Mouse (Mus musculus): Measurements from ENCODE around the gene H1f0. TPM values are rescaled to one million over a fixed set of nuclear protein-coding genes. Genes with fewer than 3 reads are reported as not detected.

The H1f0 gene
- total RNA-seq (2021) = 10 to 100 TPM; 73.5 to 88.2 TPM
- long read RNA-seq, experiment 1, transcript H1f0-201 (1 exons, 2,055 nt) = major isoform, 62 of 62 reads
- long read RNA-seq, experiment 1, partial matches to known transcripts = 0 of 62 reads
- long read RNA-seq, experiment 1, other reads (novel, unspliced or antisense) = 0 of 62 reads
- long read RNA-seq, experiment 2, transcript H1f0-201 (1 exons, 2,055 nt) = major isoform, 45 of 45 reads
- long read RNA-seq, experiment 2, partial matches to known transcripts = 0 of 45 reads
- long read RNA-seq, experiment 2, other reads (novel, unspliced or antisense) = 0 of 45 reads

- intact Hi-C loops (cut with DNase I) = no loop called here
- peak; percentile 94 for DNase-seq (ENCODE audit: low spot score in 2 of 2)
Observed at GRCm38 (mm10) chr15:79028237-79028738, at the start of gene H1f0. Gene H1f0 (plus strand): TSS chr15:79028450.

GRCm38 (mm10) chr15:78978875-78979274, 49.4 kb upstream of the H1f0 start:
- peak in 1 of 2 experiments; percentile 30 for DNase-seq (ENCODE audit: low spot score in 2 of 2)
- intact Hi-C loops (cut with DNase I) = no loop called here

- intact Hi-C loops (cut with DNase I) = no loop called here
- DNase-seq (ENCODE audit: low spot score in 2 of 2) = no peak
Observed at GRCm38 (mm10) chr15:78980084-78980483, 48.2 kb upstream of the H1f0 start.

GRCm38 (mm10) chr15:78982658-78983435, 45.4 kb upstream of the H1f0 start:
- peak; percentile 41 to 57 for DNase-seq (ENCODE audit: low spot score in 2 of 2)
- intact Hi-C loops (cut with DNase I) = no loop called here

GRCm38 (mm10) chr15:78983436-78984285, 44.6 kb upstream of the H1f0 start:
- intact Hi-C loops (cut with DNase I) = no loop called here
- DNase-seq (ENCODE audit: low spot score in 2 of 2) = no peak

GRCm38 (mm10) chr15:78984286-78984778, 43.9 kb upstream of the H1f0 start:
- intact Hi-C loops (cut with DNase I) = no loop called here
- no peak for DNase-seq (ENCODE audit: low spot score in 2 of 2)

GRCm38 (mm10) chr15:78986536-78987220, 41.6 kb upstream of the H1f0 start:
- DNase-seq (ENCODE audit: low spot score in 2 of 2) = no peak
- intact Hi-C loops (cut with DNase I) = no loop called here

- intact Hi-C loops (cut with DNase I) = no loop called here
- DNase-seq (ENCODE audit: low spot score in 2 of 2) = peak; percentile 84 to 92
Observed at GRCm38 (mm10) chr15:78988499-78988971, 39.7 kb upstream of the H1f0 start.

GRCm38 (mm10) chr15:78989152-78990092, 38.8 kb upstream of the H1f0 start:
- DNase-seq (ENCODE audit: low spot score in 2 of 2) = no peak
- intact Hi-C loops (cut with DNase I) = no loop called here

GRCm38 (mm10) chr15:78990093-78990463, 38.2 kb upstream of the H1f0 start:
- intact Hi-C loops (cut with DNase I) = no loop called here
- DNase-seq (ENCODE audit: low spot score in 2 of 2) = no peak

GRCm38 (mm10) chr15:78990970-78991525, 37.2 kb upstream of the H1f0 start:
- intact Hi-C loops (cut with DNase I) = no loop called here
- no peak for DNase-seq (ENCODE audit: low spot score in 2 of 2)

GRCm38 (mm10) chr15:78992235-78992634, 36.0 kb upstream of the H1f0 start:
- DNase-seq (ENCODE audit: low spot score in 2 of 2) = no peak
- intact Hi-C loops (cut with DNase I) = no loop called here

- intact Hi-C loops (cut with DNase I) = no loop called here
- DNase-seq (ENCODE audit: low spot score in 2 of 2) = no peak
Observed at GRCm38 (mm10) chr15:78992925-78993324, 35.3 kb upstream of the H1f0 start.

GRCm38 (mm10) chr15:78995916-78996315, 32.3 kb upstream of the H1f0 start:
- intact Hi-C loops (cut with DNase I) = no loop called here
- DNase-seq (ENCODE audit: low spot score in 2 of 2) = no peak

- no peak for DNase-seq (ENCODE audit: low spot score in 2 of 2)
- intact Hi-C loops (cut with DNase I) = no loop called here
Observed at GRCm38 (mm10) chr15:78996663-78997062, 31.6 kb upstream of the H1f0 start.

- intact Hi-C loops (cut with DNase I) = no loop called here
- DNase-seq (ENCODE audit: low spot score in 2 of 2) = no peak
Observed at GRCm38 (mm10) chr15:78998348-78998747, 29.9 kb upstream of the H1f0 start.

GRCm38 (mm10) chr15:78999586-78999985, 28.7 kb upstream of the H1f0 start:
- intact Hi-C loops (cut with DNase I) = no loop called here
- DNase-seq (ENCODE audit: low spot score in 2 of 2) = no peak

- intact Hi-C loops (cut with DNase I) = no loop called here
- DNase-seq (ENCODE audit: low spot score in 2 of 2) = no peak
Observed at GRCm38 (mm10) chr15:79000357-79000791, 27.9 kb upstream of the H1f0 start.
